Mouse (Mus musculus) limb, embryonic 13.5 days (tissue): ENCODE measurements around the gene Apoe. TPM values are rescaled to one million over a fixed set of nuclear protein-coding genes. Genes with fewer than 3 reads are reported as not detected.

Experiments used
- polyA plus RNA-seq: library from polyadenylated mRNA; unstranded; fragments of >200 nt; fragmentation: Nextera tagmentation; extraction: Ambion mirVana; gene quantifications from 2 replicates; pipeline ENCODE4 v1.2.1, GENCODE M21; 2015

The Apoe gene
- polyA plus RNA-seq, 1 experiment from 2014 or later, result 241 TPM

Other genes with a start within 250 kb of the Apoe start
- gene Mark4, start 240.4 kb downstream of the Apoe start, polyA plus RNA-seq, result 9.8 and 10.3 TPM in 2 replicates
- gene Exoc3l2, start 235.9 kb downstream of the Apoe start, polyA plus RNA-seq, result 1.1 and 1.3 TPM in 2 replicates
- gene Bloc1s3, start 190.8 kb downstream of the Apoe start, polyA plus RNA-seq, result 2.5 TPM in 2 replicates
- 67.5 and 67.8 TPM in 2 replicates for gene Trappc6a, start 190.8 kb downstream of the Apoe start, polyA plus RNA-seq
- gene Nkpd1, start 181.3 kb downstream of the Apoe start, polyA plus RNA-seq, result 0.10 and 0.11 TPM in 2 replicates
- gene Ppp1r37, start 136.1 kb downstream of the Apoe start, polyA plus RNA-seq, result 22.4 and 26.2 TPM in 2 replicates
- 0.36 and 0.73 TPM in 2 replicates for gene Zfp296, start 121.9 kb downstream of the Apoe start, polyA plus RNA-seq
- 167 and 179 TPM in 2 replicates for gene Gemin7, start 121.6 kb downstream of the Apoe start, polyA plus RNA-seq
- 62.2 and 64.6 TPM in 2 replicates for gene Clasrp, start 94.7 kb downstream of the Apoe start, polyA plus RNA-seq
- 9.1 and 9.6 TPM in 2 replicates for gene Relb, start 69.8 kb downstream of the Apoe start, polyA plus RNA-seq
- gene Clptm1, start 34.2 kb downstream of the Apoe start, polyA plus RNA-seq, result 75.9 and 77.4 TPM in 2 replicates
- gene Apoc2, start 21.2 kb downstream of the Apoe start, polyA plus RNA-seq, result 1.1 and 1.7 TPM in 2 replicates
- 0.64 TPM in 1 of 2 replicates, not detected in the other for gene Gm44805, start 17.8 kb downstream of the Apoe start, polyA plus RNA-seq
- gene Apoc4, start 17.7 kb downstream of the Apoe start, polyA plus RNA-seq, result not detected in 2 replicates
- 8.9 and 10.3 TPM in 2 replicates for gene Apoc1, start 6.5 kb downstream of the Apoe start, polyA plus RNA-seq
- gene Tomm40, start 16.2 kb upstream of the Apoe start, polyA plus RNA-seq, result 126 and 133 TPM in 2 replicates
- gene Nectin2, start 51.3 kb upstream of the Apoe start, polyA plus RNA-seq, result 88.6 and 88.7 TPM in 2 replicates
- gene Bcam, start 71.8 kb upstream of the Apoe start, polyA plus RNA-seq, result 69.0 and 72.7 TPM in 2 replicates
- 4.2 and 4.9 TPM in 2 replicates for gene Cblc, start 97.6 kb upstream of the Apoe start, polyA plus RNA-seq
- gene Bcl3, start 123.6 kb upstream of the Apoe start, polyA plus RNA-seq, result 1.5 and 2.0 TPM in 2 replicates
- gene Gm19345, start 152.8 kb upstream of the Apoe start, polyA plus RNA-seq, result not detected in 2 replicates
- gene Ceacam16, start 162.1 kb upstream of the Apoe start, polyA plus RNA-seq, result not detected in 2 replicates
- 0.23 and 0.37 TPM in 2 replicates for gene Ceacam19, start 188.8 kb upstream of the Apoe start, polyA plus RNA-seq
- 11.3 and 11.8 TPM in 2 replicates for gene Pvr, start 222.0 kb upstream of the Apoe start, polyA plus RNA-seq